Mouse (Mus musculus) erythroblast, embryonic 14.5 days (primary cell): ENCODE measurements at regions not wholly inside any gene's neighbourhood (a gene's known extent, or its start where the extent isn't known, plus 50 kb on each side); places are given as distances from the start of the nearest gene placed in this dataset.

Source experiments
- H3K27me3 ChIP-seq: 2 replicates; pipeline ENCODE4 v1.6.1; 2012; ENCODE audit warnings: inconsistent platforms; ENCODE audit not compliant: control insufficient read depth
- H3K36me3 ChIP-seq: 2 replicates; pipeline ENCODE4 v1.6.1; 2012; ENCODE audit warnings: mild to moderate bottlenecking, inconsistent platforms; ENCODE audit not compliant: control insufficient read depth
- H3K4me1 ChIP-seq: 2 replicates; pipeline ENCODE4 v1.6.1; 2012; ENCODE audit warnings: inconsistent platforms; ENCODE audit not compliant: control insufficient read depth
- H3K4me3 ChIP-seq: replicated peaks from 2 replicates; pipeline ENCODE3; 2012; ENCODE audit warnings: moderate library complexity, mild to moderate bottlenecking, inconsistent platforms
- H3K9me3 ChIP-seq: 2 replicates; pipeline ENCODE4 v1.6.1; 2012; ENCODE audit warnings: low read length, inconsistent platforms, mixed read lengths; ENCODE audit not compliant: control insufficient read depth
- GATA1 ChIP-seq: IDR thresholded peaks from 2 replicates; pipeline ENCODE4 v1.6.1; 2012; ENCODE audit warnings: low read length, inconsistent platforms, mixed read lengths
- TAL1 ChIP-seq: IDR thresholded peaks from 3 replicates; pipeline ENCODE4 v1.6.1; 2012; ENCODE audit warnings: low read length, inconsistent platforms, mixed read lengths

DNA sequence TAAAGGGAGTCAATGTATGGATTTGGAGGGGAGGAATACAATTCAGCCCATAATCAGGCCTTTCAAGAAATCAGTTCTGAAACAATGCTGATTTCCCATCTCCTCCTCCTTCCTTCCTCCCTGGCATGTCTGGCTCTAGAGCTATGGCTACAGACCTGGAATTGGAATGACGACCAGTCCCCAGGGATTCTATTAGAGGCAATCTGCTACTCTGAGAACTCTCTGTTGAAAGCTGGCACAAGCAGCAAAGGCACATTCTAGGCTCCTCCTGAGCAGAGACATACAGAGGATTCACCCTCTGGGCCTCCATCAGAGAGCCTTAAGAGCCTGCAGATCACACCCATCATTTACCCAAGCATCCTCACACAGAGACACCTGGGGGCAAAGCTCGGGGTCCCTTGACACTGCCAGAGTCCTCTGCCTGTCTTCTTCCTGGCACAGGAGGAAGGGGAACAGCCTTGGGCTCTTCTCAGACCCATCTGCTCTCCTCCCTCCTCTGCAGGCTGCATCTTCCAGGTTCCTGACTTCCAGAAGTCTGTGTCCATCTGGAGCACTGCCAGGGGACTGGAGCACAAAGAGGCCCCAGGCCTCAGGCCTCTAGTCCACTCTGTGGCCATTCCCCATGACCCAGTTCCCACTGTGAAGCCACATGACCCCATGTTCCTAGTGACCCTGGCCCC is 176.2 kb downstream of the Rybp start:
- no peak for TF ChIP-seq TAL1
- no peak for TF ChIP-seq GATA1
- no peaks in the 10 kb centered on the region for H3K27me3 ChIP-seq
- H3K36me3 ChIP-seq = no peaks in the 10 kb centered on the region
- H3K9me3 ChIP-seq = no peaks in the 10 kb centered on the region
- no peak overlapping the region for H3K4me3 ChIP-seq
- H3K4me1 ChIP-seq = no peaks in the 10 kb centered on the region

DNA sequence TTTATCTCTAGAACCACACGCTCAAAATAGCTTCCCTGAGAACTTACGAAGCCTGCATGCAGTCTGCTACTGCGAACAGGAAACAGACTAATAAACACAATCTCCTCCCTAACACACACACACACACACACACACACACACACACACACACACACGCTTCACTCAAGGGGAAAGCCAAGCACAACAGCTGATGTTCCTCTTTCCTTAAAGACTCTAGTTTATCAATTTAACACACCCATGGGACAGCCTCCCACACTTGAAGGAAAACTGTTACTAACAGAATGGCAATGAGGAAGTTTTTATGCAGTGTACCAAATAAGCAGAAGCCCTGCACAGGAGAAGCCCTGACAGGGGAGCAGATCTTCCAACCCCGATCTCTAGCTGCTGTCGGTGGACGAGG is 177.3 kb downstream of the Rybp start:
- no peaks in the 10 kb centered on the region for H3K4me1 ChIP-seq
- no peaks in the 10 kb centered on the region for H3K36me3 ChIP-seq
- H3K4me3 ChIP-seq = no peak overlapping the region
- TF ChIP-seq TAL1 = no peak
- TF ChIP-seq GATA1 = no peak
- no peaks in the 10 kb centered on the region for H3K9me3 ChIP-seq
- no peaks in the 10 kb centered on the region for H3K27me3 ChIP-seq

DNA sequence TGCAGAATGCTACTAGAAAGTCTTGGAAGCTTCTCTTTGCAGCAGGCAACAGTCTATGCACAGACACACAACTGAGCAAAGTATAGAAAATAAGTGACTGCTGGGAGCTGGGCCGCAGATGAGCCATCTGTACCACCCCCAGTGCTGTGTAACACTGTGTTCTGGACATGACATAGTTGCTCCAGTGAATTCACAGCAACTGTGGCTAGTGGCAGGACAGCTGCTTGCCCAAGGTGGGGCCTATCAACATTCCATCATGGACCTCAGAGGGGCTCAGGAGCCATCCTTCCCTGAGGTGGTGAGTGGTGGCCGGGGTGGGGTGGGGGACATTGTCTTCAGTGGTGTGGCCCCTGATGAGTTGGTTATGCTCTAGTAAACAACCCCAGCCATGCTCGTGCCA is 177.9 kb downstream of the Rybp start:
- Histone ChIP-seq H3K9me3 (no peaks in the 10 kb centered on the region), H3K4me1 (no peaks in the 10 kb centered on the region), H3K27me3 (no peaks in the 10 kb centered on the region), H3K36me3 (no peaks in the 10 kb centered on the region), H3K4me3 (no peak overlapping the region)
- TF ChIP-seq TAL1 = no peak
- no peak for TF ChIP-seq GATA1

DNA sequence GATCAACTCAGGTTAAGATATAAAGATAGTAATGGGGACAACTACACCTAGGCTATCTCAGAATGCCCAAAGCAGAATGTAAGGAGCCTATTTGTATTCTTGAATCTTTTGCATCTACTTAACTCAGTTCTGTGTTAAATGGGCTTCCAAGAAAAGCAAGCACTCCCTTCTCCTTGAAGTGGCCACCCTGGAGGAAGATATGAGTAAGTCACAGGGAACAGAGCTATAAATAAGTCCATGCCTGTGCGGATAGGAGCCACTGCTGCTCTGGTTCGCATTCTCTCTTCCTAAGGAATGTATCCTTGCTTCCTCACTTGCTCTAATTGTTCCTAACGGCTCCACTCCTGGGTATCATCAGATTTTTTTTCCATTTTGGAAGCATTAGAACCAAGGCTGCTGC is 179.8 kb downstream of the Rybp start:
- no peaks in the 10 kb centered on the region for H3K36me3 ChIP-seq
- H3K4me1 ChIP-seq = no peaks in the 10 kb centered on the region
- TF ChIP-seq GATA1 (no peak), TAL1 (no peak)
- no peaks in the 10 kb centered on the region for H3K27me3 ChIP-seq
- no peak overlapping the region for H3K4me3 ChIP-seq
- no peaks in the 10 kb centered on the region for H3K9me3 ChIP-seq

DNA sequence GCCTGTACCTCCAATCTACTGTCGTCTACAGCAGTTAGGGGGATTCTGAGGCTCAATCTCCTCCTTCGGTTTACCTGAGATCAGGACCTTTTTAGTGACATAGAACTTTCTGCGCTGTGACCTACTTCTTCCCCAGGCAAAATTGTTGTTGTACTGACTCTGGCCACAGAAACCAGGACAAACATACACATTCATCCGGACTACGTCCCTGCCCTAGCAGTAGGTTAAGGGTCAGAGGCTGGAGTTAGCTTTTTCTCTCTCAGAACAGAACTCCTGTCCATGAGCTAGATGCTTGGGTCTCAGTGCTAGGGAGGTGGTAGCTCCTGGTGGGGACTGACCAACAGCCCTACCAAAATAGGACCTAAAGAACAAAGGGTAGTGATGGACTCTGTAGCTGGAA is 180.2 kb downstream of the Rybp start:
- no peaks in the 10 kb centered on the region for H3K4me1 ChIP-seq
- H3K4me3 ChIP-seq = no peak overlapping the region
- H3K36me3 ChIP-seq = no peaks in the 10 kb centered on the region
- no peaks in the 10 kb centered on the region for H3K9me3 ChIP-seq
- TF ChIP-seq TAL1 (no peak), GATA1 (no peak)
- H3K27me3 ChIP-seq = no peaks in the 10 kb centered on the region

GRCm38 (mm10) chr6:100100565-100101133 is 186.6 kb downstream of the Rybp start:
- no peaks in the 10 kb centered on the region for H3K36me3 ChIP-seq
- no peak for TF ChIP-seq TAL1
- no peak for TF ChIP-seq GATA1

DNA sequence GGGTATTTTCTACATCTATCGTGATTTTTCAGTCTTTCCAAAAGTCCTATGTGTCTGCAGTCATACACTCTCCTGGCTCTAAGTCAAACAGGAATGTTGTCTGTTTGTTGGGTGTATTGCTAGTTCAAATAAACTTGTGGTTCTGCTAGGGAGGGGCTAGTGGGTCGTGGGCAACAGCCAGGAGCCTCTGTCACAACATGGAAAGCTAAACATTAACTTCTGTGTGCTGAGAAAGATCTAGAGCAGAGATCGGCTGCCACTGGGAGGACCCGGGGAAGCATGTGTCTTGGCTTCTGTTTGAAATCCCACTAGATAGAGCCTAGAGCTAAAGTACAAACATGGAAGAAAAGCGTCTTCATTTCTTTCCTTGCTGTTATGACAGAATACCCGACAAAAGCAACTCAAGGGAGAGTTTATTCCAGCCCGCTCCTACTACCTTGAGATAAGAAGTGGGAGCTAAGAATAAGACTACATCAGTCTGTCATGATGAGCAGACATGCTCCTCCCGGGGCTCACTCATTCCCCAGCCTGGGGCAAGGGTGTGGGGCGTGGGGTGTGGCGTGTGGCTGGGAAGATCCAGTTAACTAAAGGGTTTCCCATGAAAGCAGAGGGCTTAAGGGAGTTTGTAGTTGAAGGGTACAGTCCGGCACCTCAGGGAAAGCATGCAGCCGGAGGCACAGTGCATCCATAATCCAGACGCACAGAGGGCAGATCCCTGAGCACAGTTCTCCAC is 190.7 kb downstream of the Rybp start:
- Histone ChIP-seq H3K4me3 (no peak overlapping the region), H3K9me3 (no peaks in the 10 kb centered on the region), H3K4me1 (peaks cover 21% of the 10 kb centered on the region), H3K27me3 (no peaks in the 10 kb centered on the region), H3K36me3 (no peaks in the 10 kb centered on the region)
- TF ChIP-seq TAL1 = no peak
- TF ChIP-seq GATA1 = no peak

More at GRCm38 (mm10) chr6:100100565-100101133, 186.6 kb downstream of the Rybp start:
- no peaks in the 10 kb centered on the region for H3K9me3 ChIP-seq
- H3K27me3 ChIP-seq = no peaks in the 10 kb centered on the region
- no peak overlapping the region for H3K4me3 ChIP-seq
- H3K4me1 ChIP-seq = peaks cover 10% of the 10 kb centered on the region

DNA sequence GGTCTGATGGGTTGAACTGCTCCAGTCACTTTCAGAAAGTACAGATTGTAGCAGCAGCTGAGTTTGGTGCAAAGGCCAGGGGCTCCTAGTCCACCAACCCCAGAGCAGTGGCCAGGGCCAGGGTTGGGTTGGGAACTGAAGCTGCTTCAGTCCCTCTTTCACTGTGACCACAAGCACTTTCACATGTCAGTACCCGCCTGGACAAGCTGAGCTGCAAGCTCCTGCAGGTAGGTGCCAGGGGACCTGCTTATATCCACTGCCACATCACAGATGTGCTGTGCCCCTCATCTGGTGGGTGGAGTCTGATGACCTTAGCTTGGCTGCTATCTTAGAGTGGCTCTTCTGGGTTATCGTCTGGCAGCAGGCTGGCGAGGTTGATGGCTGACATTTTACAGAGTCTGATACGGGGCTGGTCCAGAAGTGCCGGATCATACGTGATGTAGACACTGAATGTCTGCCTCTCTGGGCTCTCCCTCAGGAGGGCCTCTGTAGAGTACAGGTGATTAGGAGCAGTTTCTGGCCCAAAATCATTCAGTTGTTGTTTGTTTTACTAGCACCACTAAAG is 192.6 kb downstream of the Rybp start:
- peak overlapping the region; percentile 36 for H3K4me3 ChIP-seq
- H3K27me3 ChIP-seq = 0 out of 2 replicates have a peak, but pooled peaks cover 3% of the 10 kb centered on the region
- no peaks in the 10 kb centered on the region for H3K36me3 ChIP-seq
- TF ChIP-seq GATA1 = peak; percentile 33; the same call in 1 of the 2 replicates
- TF ChIP-seq TAL1 = peak; percentile 62
- H3K4me1 ChIP-seq = peaks cover 21% of the 10 kb centered on the region
- H3K9me3 ChIP-seq = no peaks in the 10 kb centered on the region

DNA sequence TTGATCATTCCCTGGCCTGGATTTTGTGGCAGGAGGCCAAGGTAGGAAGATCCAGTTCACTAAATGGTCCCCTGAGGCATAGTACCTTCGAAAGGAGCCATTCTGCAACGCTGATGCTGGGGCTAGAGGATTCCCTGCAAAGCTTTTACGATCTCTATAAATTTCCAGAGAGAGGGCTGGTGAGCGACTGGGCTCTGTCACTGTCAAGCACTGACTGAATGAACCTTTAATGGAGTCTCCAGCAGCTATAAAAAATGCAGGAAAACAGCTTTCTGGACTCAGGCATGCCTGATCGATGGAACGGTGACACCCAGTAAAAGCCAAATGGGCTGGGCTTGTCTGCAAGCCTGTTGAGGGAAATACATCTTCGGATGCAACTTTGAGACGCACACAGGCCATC is 194.4 kb downstream of the Rybp start:
- peaks cover 21% of the 10 kb centered on the region for H3K4me1 ChIP-seq
- 0 out of 2 replicates have a peak, but pooled peaks cover 3% of the 10 kb centered on the region for H3K27me3 ChIP-seq
- H3K4me3 ChIP-seq = no peak overlapping the region
- H3K9me3 ChIP-seq = no peaks in the 10 kb centered on the region
- no peaks in the 10 kb centered on the region for H3K36me3 ChIP-seq
- TF ChIP-seq TAL1 (no peak), GATA1 (no peak)
